Mouse (Mus musculus): Measurements from ENCODE around the gene Tmprss11a. TPM values are rescaled to one million over a fixed set of nuclear protein-coding genes. Genes with fewer than 3 reads are reported as not detected.

Gene Tmprss11a
- polyA plus RNA-seq (2015; fragmentation: Nextera tagmentation; extraction: Ambion mirVana): not detected in 2 replicates

DNA sequence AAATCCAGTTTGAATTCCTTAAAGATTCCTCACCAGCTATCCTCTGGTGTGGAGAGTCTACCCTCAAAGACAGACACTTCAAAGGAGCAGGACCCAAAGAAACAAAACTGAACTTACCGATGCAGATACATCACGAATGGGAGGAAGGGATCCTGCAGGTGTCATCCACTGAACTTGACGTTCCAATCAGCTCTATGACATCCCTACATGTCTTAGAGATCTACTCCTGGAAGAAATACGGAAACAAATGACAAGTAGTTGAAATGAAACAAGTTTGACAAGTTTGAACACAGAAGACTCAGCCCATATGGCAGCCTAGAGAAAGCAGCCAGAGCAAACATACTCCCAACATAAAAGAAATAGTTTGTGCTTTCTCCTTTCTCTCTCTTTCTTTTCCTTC, at the start of gene Tmprss11a:
TSS of gene Tmprss11a (minus strand) at position 101 of the 400 bp plus-strand sequence.
- 76% methylated on average over 4 of the region's 4 CpGs for WGBS
- Histone ChIP-seq H3K4me2 (no peak within 1 kb of the TSS), H3K36me3 (no peaks in the 10 kb centered on the region), H3K27me3 (replicated peaks) (no peaks in the 10 kb centered on the region), H3K9me3 (replicated peaks) (no peaks in the 10 kb centered on the region), H3K4me3 (replicated peaks) (no peak within 1 kb of the TSS), H3K9ac (replicated peaks) (no peak within 1 kb of the TSS), H3K27ac (replicated peaks) (no peak within 1 kb of the TSS), H3K4me1 (no peaks in the 10 kb centered on the region)
- no peak for ATAC-seq (ENCODE audit: low FRiP score)

- Histone ChIP-seq H3K27ac (replicated peaks) (no peak within 1 kb of the TSS), H3K9me3 (replicated peaks) (no peaks in the 10 kb centered on the region), H3K4me1 (no peaks in the 10 kb centered on the region), H3K4me2 (no peak within 1 kb of the TSS), H3K4me3 (replicated peaks) (no peak within 1 kb of the TSS), H3K27me3 (replicated peaks) (no peaks in the 10 kb centered on the region), H3K9ac (replicated peaks) (no peak within 1 kb of the TSS), H3K36me3 (no peaks in the 10 kb centered on the region)
- ATAC-seq (ENCODE audit: low FRiP score): no peak
- 82% methylated on average over 9 of the region's 9 CpGs for WGBS
Observed at GRCm38 (mm10) chr5:86518500-86518899, 49.7 kb upstream of the Tmprss11a start, which contains the start of gene Tmprss11g. Gene Tmprss11g (minus strand): TSS chr5:86518600.

DNA sequence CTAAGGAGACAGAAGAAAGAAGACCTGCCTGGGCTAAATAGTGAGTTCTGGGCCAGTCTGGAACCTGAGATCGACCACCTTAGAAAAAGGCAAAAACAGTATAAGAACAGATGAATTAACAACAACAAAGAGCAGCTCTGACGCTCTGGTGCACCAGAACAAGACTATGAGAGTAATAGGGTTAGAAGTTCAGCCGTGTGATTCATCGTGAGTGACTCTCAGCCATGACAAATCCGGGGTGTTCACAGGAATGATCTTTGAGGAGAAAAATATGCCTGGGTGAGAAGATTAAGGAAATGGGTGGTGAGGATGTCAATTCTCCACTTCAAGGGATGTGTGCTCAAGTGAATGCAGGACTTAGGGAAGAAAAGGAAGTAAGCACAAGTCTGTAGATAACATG, 42.7 kb upstream of the Tmprss11a start:
- H3K4me2 ChIP-seq: no peak overlapping the region
- no peak overlapping the region for H3K9ac ChIP-seq (replicated peaks)
- H3K27me3 ChIP-seq (replicated peaks): no peaks in the 10 kb centered on the region
- no peak overlapping the region for H3K4me3 ChIP-seq (replicated peaks)
- no peak overlapping the region for H3K27ac ChIP-seq (replicated peaks)
- no peak for ATAC-seq (ENCODE audit: low FRiP score)
- no peaks in the 10 kb centered on the region for H3K9me3 ChIP-seq (replicated peaks)
- no peaks in the 10 kb centered on the region for H3K36me3 ChIP-seq
- no peaks in the 10 kb centered on the region for H3K4me1 ChIP-seq
- WGBS: 42% methylated on average over 5 of the region's 5 CpGs

DNA sequence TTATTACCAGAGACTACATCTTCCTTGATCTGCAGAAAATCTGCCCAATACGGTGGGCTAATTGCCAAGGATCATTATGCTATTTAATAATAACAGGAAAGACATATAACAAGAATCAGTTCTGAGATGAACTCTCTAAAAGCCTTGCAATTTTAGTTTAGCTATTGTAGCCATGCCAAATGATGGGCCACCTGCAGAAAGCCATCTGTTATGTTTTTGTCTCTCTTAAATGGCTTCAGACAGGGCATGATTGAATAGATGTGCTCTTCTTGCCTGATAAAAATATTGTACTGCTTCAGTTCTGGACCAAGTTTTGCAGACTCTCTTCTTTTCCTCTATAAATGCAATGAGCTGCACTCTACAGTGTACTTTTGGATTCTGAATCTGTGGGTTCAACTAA, 24.7 kb upstream of the Tmprss11a start:
- no peak overlapping the region for H3K4me2 ChIP-seq
- H3K9ac ChIP-seq (replicated peaks): no peak overlapping the region

DNA sequence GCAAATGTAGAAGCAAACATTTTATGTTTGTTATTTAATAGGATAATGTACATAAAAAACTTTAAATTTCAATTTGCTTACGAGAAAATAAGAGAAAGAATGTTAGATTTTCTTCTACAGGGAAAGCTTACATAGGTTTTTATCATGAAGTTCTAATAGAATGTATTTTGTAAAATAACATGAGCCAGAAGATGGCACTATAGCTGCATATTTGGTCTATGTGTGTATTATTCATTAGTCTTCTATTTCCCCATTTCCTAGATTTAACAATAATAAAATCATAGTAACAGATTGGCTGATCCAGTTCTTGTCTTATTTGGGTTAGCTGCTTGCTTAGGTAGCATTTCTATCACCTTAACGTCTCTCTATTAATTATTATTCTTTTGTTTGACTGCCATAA, 13.8 kb upstream of the Tmprss11a start:
- Histone ChIP-seq H3K9me3 (replicated peaks) (no peaks in the 10 kb centered on the region), H3K36me3 (no peaks in the 10 kb centered on the region), H3K9ac (replicated peaks) (no peak overlapping the region), H3K4me3 (replicated peaks) (no peak overlapping the region), H3K27ac (replicated peaks) (no peak overlapping the region), H3K27me3 (replicated peaks) (no peaks in the 10 kb centered on the region), H3K4me1 (no peaks in the 10 kb centered on the region), H3K4me2 (no peak overlapping the region)
- WGBS: 85% methylated on average over 2 of the region's 2 CpGs
- ATAC-seq (ENCODE audit: low FRiP score): no peak

More for the DNA sequence above, 24.7 kb upstream of the Tmprss11a start:
- Histone ChIP-seq H3K9me3 (replicated peaks) (no peaks in the 10 kb centered on the region), H3K27me3 (replicated peaks) (no peaks in the 10 kb centered on the region), H3K36me3 (no peaks in the 10 kb centered on the region), H3K4me1 (no peaks in the 10 kb centered on the region), H3K4me3 (replicated peaks) (no peak overlapping the region), H3K27ac (replicated peaks) (no peak overlapping the region)
- ATAC-seq (ENCODE audit: low FRiP score): no peak
- 81% methylated on average over 1 of the region's 1 CpGs for WGBS

DNA sequence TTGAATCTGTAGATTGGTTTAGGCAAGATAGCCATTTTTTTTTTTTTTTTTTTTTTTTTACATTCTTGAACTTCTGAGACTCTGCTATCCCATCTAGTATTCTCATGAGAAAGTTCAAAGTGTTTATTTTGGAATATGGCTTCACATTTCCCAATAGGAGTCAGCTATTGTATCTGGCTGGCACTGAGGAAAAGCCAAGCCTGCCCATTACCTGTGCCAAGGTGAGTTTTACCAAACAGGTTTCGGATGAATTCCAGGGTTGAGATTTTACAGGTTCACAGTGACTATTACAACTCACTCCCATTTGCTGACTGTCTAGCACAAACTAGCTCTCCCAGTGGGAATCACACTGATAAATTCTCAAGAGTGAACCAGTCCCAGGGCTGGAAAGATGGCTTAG, 13.2 kb upstream of the Tmprss11a start:
- H3K27me3 ChIP-seq (replicated peaks): no peaks in the 10 kb centered on the region
- H3K27ac ChIP-seq (replicated peaks): no peak overlapping the region
- ATAC-seq (ENCODE audit: low FRiP score): no peak
- 96% methylated on average over 1 of the region's 1 CpGs for WGBS
- no peak overlapping the region for H3K9ac ChIP-seq (replicated peaks)
- H3K4me3 ChIP-seq (replicated peaks): no peak overlapping the region
- H3K36me3 ChIP-seq: no peaks in the 10 kb centered on the region
- no peaks in the 10 kb centered on the region for H3K4me1 ChIP-seq
- no peaks in the 10 kb centered on the region for H3K9me3 ChIP-seq (replicated peaks)
- H3K4me2 ChIP-seq: no peak overlapping the region

DNA sequence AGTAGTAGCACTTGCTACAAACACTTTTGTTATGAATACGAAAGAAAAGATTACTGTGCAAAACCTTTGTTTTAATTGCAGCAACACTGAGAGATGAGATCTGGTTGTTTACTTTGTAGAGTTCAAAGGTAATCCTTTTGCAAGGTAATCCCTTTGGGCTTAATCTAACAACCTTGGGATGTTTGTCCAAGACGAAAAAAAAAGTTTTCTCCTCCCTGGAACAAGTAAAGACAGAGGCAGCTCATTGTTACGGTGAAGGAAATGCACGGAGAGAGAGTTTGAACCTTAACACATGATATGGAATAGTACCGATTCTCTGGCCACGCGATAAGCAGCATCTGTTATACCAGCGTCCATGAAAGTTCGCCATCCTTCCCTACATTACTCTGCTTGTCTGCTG, 5.1 kb upstream of the Tmprss11a start:
- Histone ChIP-seq H3K36me3 (no peaks in the 10 kb centered on the region), H3K9ac (replicated peaks) (no peak overlapping the region), H3K9me3 (replicated peaks) (no peaks in the 10 kb centered on the region), H3K27me3 (replicated peaks) (no peaks in the 10 kb centered on the region), H3K4me2 (no peak overlapping the region), H3K27ac (replicated peaks) (no peak overlapping the region), H3K4me1 (no peaks in the 10 kb centered on the region), H3K4me3 (replicated peaks) (no peak overlapping the region)
- no peak for ATAC-seq (ENCODE audit: low FRiP score)
- 91% methylated on average over 9 of the region's 9 CpGs for WGBS

- H3K27me3 ChIP-seq (replicated peaks): no peaks in the 10 kb centered on the region
- H3K27ac ChIP-seq (replicated peaks): no peak overlapping the region
- no peak overlapping the region for H3K4me2 ChIP-seq
- 85% methylated on average over 2 of the region's 2 CpGs for WGBS
- H3K36me3 ChIP-seq: no peaks in the 10 kb centered on the region
- H3K9ac ChIP-seq (replicated peaks): no peak overlapping the region
- no peak for ATAC-seq (ENCODE audit: low FRiP score)
- H3K9me3 ChIP-seq (replicated peaks): no peaks in the 10 kb centered on the region
- H3K4me3 ChIP-seq (replicated peaks): no peak overlapping the region
- H3K4me1 ChIP-seq: no peaks in the 10 kb centered on the region
Observed at GRCm38 (mm10) chr5:86439306-86439705, 29.5 kb downstream of the Tmprss11a start.

- H3K4me2 ChIP-seq: no peak overlapping the region
- no peaks in the 10 kb centered on the region for H3K27me3 ChIP-seq (replicated peaks)
- H3K4me3 ChIP-seq (replicated peaks): no peak overlapping the region
- no peaks in the 10 kb centered on the region for H3K36me3 ChIP-seq
- no peaks in the 10 kb centered on the region for H3K9me3 ChIP-seq (replicated peaks)
- no peak overlapping the region for H3K9ac ChIP-seq (replicated peaks)
- no peak overlapping the region for H3K27ac ChIP-seq (replicated peaks)
- ATAC-seq (ENCODE audit: low FRiP score): no peak
- no peaks in the 10 kb centered on the region for H3K4me1 ChIP-seq
Observed at GRCm38 (mm10) chr5:86438548-86438947, 30.2 kb downstream of the Tmprss11a start.

DNA sequence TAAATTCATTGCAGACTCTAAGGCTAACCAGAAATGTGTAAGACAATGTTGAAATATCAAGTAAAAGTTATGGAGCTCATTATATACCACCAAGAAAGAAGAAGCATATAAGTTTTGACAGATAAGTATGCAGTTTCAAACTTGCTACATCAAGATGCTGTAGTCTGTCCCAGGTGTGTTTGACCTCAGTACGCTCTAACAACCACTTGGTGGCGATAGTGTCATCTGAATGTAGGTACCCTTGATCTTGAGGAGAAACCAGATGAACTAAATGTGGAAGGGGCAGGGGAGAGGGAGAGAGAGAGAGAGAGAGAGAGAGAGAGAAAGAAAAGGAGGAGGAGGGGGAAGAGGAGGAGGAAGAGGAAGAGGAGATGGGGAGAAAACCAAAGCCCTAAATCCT, 36.1 kb downstream of the Tmprss11a start:
- H3K36me3 ChIP-seq: no peaks in the 10 kb centered on the region
- WGBS: 2% methylated on average over 2 of the region's 2 CpGs
- H3K27me3 ChIP-seq (replicated peaks): no peaks in the 10 kb centered on the region
- H3K27ac ChIP-seq (replicated peaks): no peak overlapping the region
- no peak overlapping the region for H3K4me3 ChIP-seq (replicated peaks)
- H3K4me1 ChIP-seq: no peaks in the 10 kb centered on the region
- ATAC-seq (ENCODE audit: low FRiP score): no peak
- H3K9me3 ChIP-seq (replicated peaks): no peaks in the 10 kb centered on the region
- no peak overlapping the region for H3K9ac ChIP-seq (replicated peaks)
- H3K4me2 ChIP-seq: no peak overlapping the region

DNA sequence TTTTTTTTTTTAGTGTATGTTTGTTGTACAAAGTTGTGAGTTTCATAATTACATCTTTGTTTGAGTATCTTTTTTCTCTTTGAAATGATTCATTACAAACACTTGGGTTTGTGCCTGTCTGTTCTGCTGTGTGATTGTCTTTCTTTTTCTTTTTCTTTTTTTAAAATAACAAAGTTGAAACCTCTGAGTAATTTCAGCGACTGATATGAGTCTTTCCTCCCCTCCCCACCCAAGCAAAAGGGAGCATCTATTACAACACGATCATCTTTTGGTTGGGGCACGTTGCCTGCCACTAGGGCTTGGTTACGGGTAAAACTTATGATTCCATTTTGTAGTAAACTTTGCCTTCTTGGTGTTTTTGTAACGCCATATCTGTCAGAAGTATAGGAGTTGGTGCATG, 37.7 kb downstream of the Tmprss11a start:
- H3K36me3 ChIP-seq: no peaks in the 10 kb centered on the region
- WGBS: 73% methylated on average over 5 of the region's 5 CpGs
- H3K4me2 ChIP-seq: no peak overlapping the region
- H3K4me1 ChIP-seq: no peaks in the 10 kb centered on the region
- H3K4me3 ChIP-seq (replicated peaks): no peak overlapping the region
- no peak overlapping the region for H3K9ac ChIP-seq (replicated peaks)
- H3K27ac ChIP-seq (replicated peaks): no peak overlapping the region
- no peaks in the 10 kb centered on the region for H3K27me3 ChIP-seq (replicated peaks)
- H3K9me3 ChIP-seq (replicated peaks): no peaks in the 10 kb centered on the region
- ATAC-seq (ENCODE audit: low FRiP score): no peak

DNA sequence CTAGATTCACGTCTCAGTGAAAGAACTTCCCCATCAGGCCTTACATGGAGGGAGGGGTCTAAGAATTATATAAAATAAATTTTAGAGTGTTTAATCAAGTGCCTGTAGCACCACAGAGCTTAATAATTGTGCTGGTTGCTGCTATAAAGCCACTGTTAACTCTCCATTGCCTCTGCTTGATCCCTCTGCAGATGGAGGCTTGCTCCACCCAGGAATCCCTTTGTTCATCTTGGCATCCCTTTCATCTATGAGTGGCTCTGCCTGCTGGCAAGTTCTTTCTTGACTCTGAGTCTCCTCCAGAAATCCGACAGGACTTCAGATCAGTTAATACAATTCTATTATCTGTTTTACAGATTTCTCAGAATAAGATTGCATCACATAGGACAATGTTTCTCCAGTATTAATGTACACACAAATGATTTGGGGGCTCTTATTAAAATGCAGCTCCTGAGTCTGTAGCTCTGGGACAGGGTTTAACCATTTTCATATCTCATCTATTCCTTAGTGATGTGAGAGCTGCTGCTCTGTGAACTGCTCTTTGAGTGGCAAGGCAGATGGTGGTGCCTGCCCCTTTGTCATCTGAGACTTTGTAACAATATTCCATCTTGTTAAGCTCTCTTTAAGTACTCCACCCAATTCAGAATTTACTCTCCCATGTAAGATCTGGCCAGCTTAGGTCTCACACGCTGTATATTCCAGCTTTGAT, 47.3 kb downstream of the Tmprss11a start:
- Histone ChIP-seq H3K27me3 (replicated peaks) (no peaks in the 10 kb centered on the region), H3K4me3 (replicated peaks) (no peak overlapping the region), H3K36me3 (no peaks in the 10 kb centered on the region), H3K27ac (replicated peaks) (no peak overlapping the region), H3K9me3 (replicated peaks) (no peaks in the 10 kb centered on the region), H3K4me1 (no peaks in the 10 kb centered on the region), H3K9ac (replicated peaks) (no peak overlapping the region), H3K4me2 (no peak overlapping the region)
- ATAC-seq (ENCODE audit: low FRiP score): no peak
- 62% methylated on average over 3 of the region's 3 CpGs for WGBS

All from neural tube, embryonic 15.5 days (tissue).